18 mouse cellular contexts compared by ENCODE assay signal in the genomic region with DNA sequence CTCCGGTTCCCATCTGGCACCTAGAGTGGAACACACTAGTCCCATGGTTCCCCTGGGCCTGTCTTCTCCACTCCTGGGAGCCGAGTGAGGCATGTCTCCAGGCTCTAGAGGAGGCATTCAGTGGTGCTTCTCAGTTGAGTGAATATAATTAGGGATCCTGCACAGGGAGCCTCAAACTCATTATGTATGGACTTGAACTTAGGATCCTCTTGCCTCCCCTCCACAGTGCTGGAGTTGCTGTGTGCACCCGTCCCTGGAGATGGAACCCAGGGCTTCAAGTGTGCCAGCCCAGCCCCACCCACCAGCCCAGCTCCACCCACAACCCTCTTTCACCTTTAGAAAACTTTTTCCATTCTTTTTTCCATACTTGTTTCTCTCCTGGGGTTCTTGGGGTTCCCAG.
DNase-seq lines count a peak whose midpoint lies in the region; ATAC-seq and TF ChIP-seq lines count a peak whose summit lies in the region.
"Had no signal": no experiment of that assay in that cellular context is flagged by ENCODE, and none has a peak within 500 bp of the region (broad histone marks: within the 10 kb centered on the region; RNA-seq: fewer than 3 reads in every experiment).

No protein-coding gene starts in this region.

- H3K4me2 ChIP-seq in intestine, embryonic 16.5 days (ENCODE audit: low read depth, low read length): no peak overlapping the region
- H3K4me2 ChIP-seq in intestine, postnatal 0 days (replicated peaks; ENCODE audit: low read depth): no peak overlapping the region
- H3K4me2 ChIP-seq in embryonic facial prominence, embryonic 13.5 days: no peak overlapping the region
- H3K4me2 ChIP-seq in stomach, embryonic 15.5 days: no peak overlapping the region
- H3K4me2 ChIP-seq: hindbrain, embryonic 14.5 days had no signal

- no peak for TF ChIP-seq CTCF in gastrocnemius, adult 2 months (IDR thresholded peaks at IDR 0.05)
- no peak for TF ChIP-seq CTCF in intestine, postnatal 0 days (IDR thresholded peaks at IDR 0.05; ENCODE audit: low read depth)

- no peaks in the 10 kb centered on the region for H3K36me3 ChIP-seq in intestine, embryonic 16.5 days (ENCODE audit: control insufficient read depth, insufficient read depth, low read length)
- H3K36me3 ChIP-seq in intestine, postnatal 0 days (ENCODE audit: control insufficient read depth, insufficient read depth): no peaks in the 10 kb centered on the region
- no peaks in the 10 kb centered on the region for H3K36me3 ChIP-seq in embryonic facial prominence, embryonic 13.5 days
- no peaks in the 10 kb centered on the region for H3K36me3 ChIP-seq in stomach, embryonic 15.5 days
- H3K36me3 ChIP-seq: forebrain, embryonic 10.5 days had no signal

- no peaks in the 10 kb centered on the region for H3K9me3 ChIP-seq in intestine, embryonic 16.5 days (ENCODE audit: control insufficient read depth, low read length)
- 0 out of 2 replicates have a peak, but pooled peaks cover 3% of the 10 kb centered on the region for H3K9me3 ChIP-seq in intestine, postnatal 0 days (ENCODE audit: control insufficient read depth)
- H3K9me3 ChIP-seq in embryonic facial prominence, embryonic 13.5 days: no peaks in the 10 kb centered on the region
- H3K9me3 ChIP-seq in stomach, embryonic 15.5 days: no peaks in the 10 kb centered on the region
- H3K9me3 ChIP-seq: forebrain, embryonic 10.5 days had no signal

- DNase-seq in gastrocnemius, adult 2 months: no peak
- DNase-seq in gastrocnemius, adult 18-20 months (ENCODE audit: low spot score): no peak
- DNase-seq in adrenal gland, adult 8-10 months: no peak
- DNase-seq: adrenal gland, postnatal 25 days; cerebellum, adult 11-12 months; heart, postnatal 10 days; kidney, adult 18-20 months; lung, adult 2 months; lung, postnatal 36 days; thymus, postnatal 14 days had no signal

- no peak for ATAC-seq in intestine, embryonic 16.5 days
- no peak for ATAC-seq in intestine, postnatal 0 days
- ATAC-seq in embryonic facial prominence, embryonic 13.5 days (ENCODE audit: insufficient number of reproducible peaks, insufficient read depth, low FRiP score, low TSS enrichment, low read depth): no peak
- ATAC-seq in stomach, embryonic 15.5 days (ENCODE audit: insufficient read depth, low FRiP score, low read depth): no peak
- ATAC-seq: CD4-positive, CD25-positive, alpha-beta regulatory T cell, adult 4 months; midbrain, embryonic 16.5 days had no signal

- H3K27ac ChIP-seq in gastrocnemius, adult 2 months: peak overlapping the region; percentile 81
- peak overlapping the region; percentile 79 for H3K27ac ChIP-seq in intestine, embryonic 16.5 days (ENCODE audit: low read length)
- no peak overlapping the region for H3K27ac ChIP-seq in intestine, postnatal 0 days (ENCODE audit: low read depth, low read length)
- H3K27ac ChIP-seq in embryonic facial prominence, embryonic 13.5 days: peak overlapping the region; percentile 94
- H3K27ac ChIP-seq in stomach, embryonic 15.5 days: peak overlapping the region; percentile 92

- intact Hi-C loops in gastrocnemius, adult 2 months (cut with DNase I): no loop called here

- H3K9ac ChIP-seq in intestine, embryonic 16.5 days (ENCODE audit: low read depth, low read length): no peak overlapping the region
- H3K9ac ChIP-seq in intestine, postnatal 0 days (ENCODE audit: low read depth, low read length): no peak overlapping the region
- H3K9ac ChIP-seq in embryonic facial prominence, embryonic 13.5 days: no peak overlapping the region
- H3K9ac ChIP-seq in stomach, embryonic 15.5 days: no peak overlapping the region
- H3K9ac ChIP-seq: hindbrain, embryonic 14.5 days had no signal

- H3K27me3 ChIP-seq in intestine, embryonic 16.5 days (replicated peaks; ENCODE audit: control insufficient read depth, insufficient read depth, low read length): no peaks in the 10 kb centered on the region
- no peaks in the 10 kb centered on the region for H3K27me3 ChIP-seq in intestine, postnatal 0 days (replicated peaks; ENCODE audit: control insufficient read depth, insufficient read depth, low read length)
- no peaks in the 10 kb centered on the region for H3K27me3 ChIP-seq in embryonic facial prominence, embryonic 13.5 days
- H3K27me3 ChIP-seq in stomach, embryonic 15.5 days (replicated peaks): no peaks in the 10 kb centered on the region

- WGBS in intestine, embryonic 16.5 days: 74% methylated on average over 3 of the region's 3 CpGs
- WGBS in intestine, postnatal 0 days: 82% methylated on average over 3 of the region's 3 CpGs
- WGBS in embryonic facial prominence, embryonic 13.5 days: 85% methylated on average over 3 of the region's 3 CpGs
- WGBS in stomach, embryonic 15.5 days: 74% methylated on average over 3 of the region's 3 CpGs

- peaks cover 18% of the 10 kb centered on the region for H3K4me1 ChIP-seq in intestine, embryonic 16.5 days (ENCODE audit: control insufficient read depth, insufficient read depth, low read length)
- H3K4me1 ChIP-seq in intestine, postnatal 0 days (replicated peaks; ENCODE audit: control insufficient read depth, insufficient read depth, low read length): peaks cover 4% of the 10 kb centered on the region
- H3K4me1 ChIP-seq in embryonic facial prominence, embryonic 13.5 days: peaks cover 30% of the 10 kb centered on the region
- H3K4me1 ChIP-seq in stomach, embryonic 15.5 days: peaks cover 23% of the 10 kb centered on the region

- H3K4me3 ChIP-seq in gastrocnemius, adult 2 months: no peak overlapping the region
- H3K4me3 ChIP-seq in intestine, embryonic 16.5 days (ENCODE audit: low read length): no peak overlapping the region
- H3K4me3 ChIP-seq in intestine, postnatal 0 days (ENCODE audit: low read depth, low read length): no peak overlapping the region
- H3K4me3 ChIP-seq in embryonic facial prominence, embryonic 13.5 days: no peak overlapping the region
- H3K4me3 ChIP-seq in stomach, embryonic 15.5 days (replicated peaks): no peak overlapping the region
- H3K4me3 ChIP-seq: forebrain, embryonic 10.5 days had no signal
